Comparison of ENCODE assay signal across 8 mouse cellular contexts in the genomic region with DNA sequence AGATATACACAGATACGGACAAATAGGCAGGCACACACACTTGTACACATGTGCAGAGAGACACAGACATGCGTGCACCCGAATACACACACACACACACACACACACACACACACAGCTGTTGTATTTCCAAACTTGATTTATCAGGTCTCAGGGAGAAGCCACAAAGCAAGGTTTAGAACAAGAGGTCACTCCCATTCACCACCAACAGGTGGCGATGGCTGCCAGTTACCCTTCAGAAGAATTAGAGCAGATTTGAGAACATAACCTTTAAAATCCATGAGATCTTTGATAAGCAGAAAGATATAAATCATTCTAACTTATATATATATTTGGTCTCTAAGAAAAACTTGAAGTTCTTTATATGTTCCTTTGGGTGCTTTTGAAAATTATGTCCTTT.
DNase-seq lines count a peak whose midpoint lies in the region; ATAC-seq lines count a peak whose summit lies in the region.

No protein-coding gene starts in this region.

- DNase-seq in cerebellum, postnatal 25 days = peak; percentile 12 to 45
- peak; percentile 40 for DNase-seq in layer of hippocampus, adult 11-12 months (ENCODE audit: low spot score)
- DNase-seq in layer of hippocampus, adult 9-11 months = no peak
- DNase-seq in 416B (ENCODE audit: low read depth) = peak; percentile 45
- peak; percentile 17 for DNase-seq in c-Kit-positive CD71-negative TER-119-negative erythroid progenitor cells, embryonic 14.5 days (ENCODE audit: low read depth)
- peak; percentile 28 to 46 for DNase-seq in left cerebral cortex, postnatal 14 days (ENCODE audit: low spot score in 2 of 2)
- no peak for DNase-seq in spleen, postnatal 36 days (ENCODE audit: low spot score in 2 of 2)

- ATAC-seq in cerebellum, adult (ENCODE audit: insufficient number of reproducible peaks, low FRiP score, low TSS enrichment) = no peak

- intact Hi-C loops in left cerebral cortex, postnatal 14 days (cut with DNase I) = no loop called here

Comparison
In these comparisons a context has a peak if more than half of its experiments do, and no peak if none do; other contexts are left out.
1. DNase-seq: peak in cerebellum, postnatal 25 days (2 of 2), layer of hippocampus, adult 11-12 months (single experiment), 416B (single experiment), c-Kit-positive CD71-negative TER-119-negative erythroid progenitor cells, embryonic 14.5 days (single experiment) and left cerebral cortex, postnatal 14 days (2 of 2); none in layer of hippocampus, adult 9-11 months (single experiment) and spleen, postnatal 36 days (0 of 2).